Mouse (Mus musculus) intestine, embryonic 15.5 days (tissue): ENCODE data around the gene Sox12. TPM values are rescaled to one million over a fixed set of nuclear protein-coding genes. Genes with fewer than 3 reads are reported as not detected.

Experiments used
- ATAC-seq: fragments of 200-750 bp; cut with Nextera tagmentation; 2 replicates; pipeline ENCODE4 v1.8.0; 2017; ENCODE audit warnings: moderate TSS enrichment, moderate library complexity
- H3K27ac ChIP-seq: fragments of 300-500 bp; sonication (generic); 2 replicates; pipeline ENCODE4 v1.5.1; 2015; ENCODE audit warnings: mild to moderate bottlenecking, inconsistent platforms
- H3K27me3 ChIP-seq: fragments of 300-500 bp; sonication (generic); replicated peaks from 2 replicates; pipeline ENCODE4 v1.6.1; 2015; ENCODE audit warnings: inconsistent platforms
- H3K36me3 ChIP-seq: fragments of 300-500 bp; sonication (generic); 2 replicates; pipeline ENCODE4 v1.6.1; 2015; ENCODE audit warnings: inconsistent platforms
- H3K4me1 ChIP-seq: fragments of 300-500 bp; sonication (generic); replicated peaks from 2 replicates; pipeline ENCODE4 v1.6.1; 2015; ENCODE audit warnings: inconsistent platforms
- H3K4me2 ChIP-seq: fragments of 300-500 bp; sonication (generic); replicated peaks from 2 replicates; pipeline ENCODE4 v1.6.1; 2015; ENCODE audit warnings: mild to moderate bottlenecking, inconsistent platforms
- H3K4me3 ChIP-seq: fragments of 300-500 bp; sonication (generic); replicated peaks from 2 replicates; pipeline ENCODE4 v1.5.1; 2015; ENCODE audit warnings: inconsistent platforms
- H3K9ac ChIP-seq: fragments of 300-500 bp; sonication (generic); 2 replicates; pipeline ENCODE4 v1.6.1; 2015; ENCODE audit warnings: inconsistent platforms
- H3K9me3 ChIP-seq: fragments of 300-500 bp; sonication (generic); 2 replicates; pipeline ENCODE4 v1.6.1; 2016; ENCODE audit warnings: inconsistent platforms
- WGBS: fragments of 180-500 bp; shearing (Covaris S2); methylation state at CpG from one replicate; pipeline ENCODE4 v1.1.7; 2015; 5-methylcytosine and 5-hydroxymethylcytosine counted together
- polyA plus RNA-seq: library from polyadenylated mRNA; unstranded; fragments of >200 nt; fragmentation: Nextera tagmentation; extraction: Ambion mirVana; gene quantifications from 2 replicates; pipeline ENCODE4 v1.2.1, GENCODE M21; 2015

Sox12 gene
- polyA plus RNA-seq, 1 experiment from 2014 or later = 5.4 TPM

DNA sequence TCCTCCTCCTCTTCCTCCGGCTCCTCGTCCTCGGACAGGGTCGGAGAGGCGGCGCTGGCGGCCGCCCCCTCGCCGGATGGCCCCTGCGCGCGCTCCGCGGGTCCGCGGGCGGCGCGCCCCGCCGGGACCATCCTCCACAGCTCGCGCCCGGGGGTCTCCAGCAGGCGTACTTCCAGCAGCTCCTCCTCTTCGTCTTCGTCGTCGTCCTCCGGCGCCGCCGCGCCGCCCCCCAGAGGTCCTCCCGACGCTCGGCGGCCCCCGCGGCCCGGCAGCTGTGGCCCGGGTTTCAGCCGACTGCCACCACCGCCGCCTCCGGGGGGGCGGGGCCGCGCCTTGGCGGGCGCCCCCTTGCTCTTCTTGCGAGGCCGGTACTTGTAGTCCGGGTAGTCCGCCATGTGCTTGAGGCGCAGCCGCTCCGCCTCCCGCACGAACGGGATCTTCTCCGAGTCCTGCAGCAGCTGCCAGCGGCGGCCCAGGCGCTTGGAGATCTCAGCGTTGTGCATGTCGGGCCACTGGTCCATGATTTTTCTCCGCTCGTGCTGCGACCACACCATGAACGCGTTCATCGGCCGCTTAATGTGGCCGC is 766 bp downstream of the Sox12 start:
- Histone ChIP-seq H3K36me3 (no peaks in the 10 kb centered on the region), H3K9ac (peak overlapping the region; percentile 82), H3K4me1 (peaks cover 36% of the 10 kb centered on the region), H3K4me3 (peak overlapping the region; percentile 82), H3K27ac (peak overlapping the region; percentile 99), H3K9me3 (no peaks in the 10 kb centered on the region), H3K27me3 (no peaks in the 10 kb centered on the region), H3K4me2 (peak overlapping the region; percentile 96)
- peak; percentile 26 for ATAC-seq
- WGBS = under 1% methylated on average over 73 of the region's 77 CpGs

DNA sequence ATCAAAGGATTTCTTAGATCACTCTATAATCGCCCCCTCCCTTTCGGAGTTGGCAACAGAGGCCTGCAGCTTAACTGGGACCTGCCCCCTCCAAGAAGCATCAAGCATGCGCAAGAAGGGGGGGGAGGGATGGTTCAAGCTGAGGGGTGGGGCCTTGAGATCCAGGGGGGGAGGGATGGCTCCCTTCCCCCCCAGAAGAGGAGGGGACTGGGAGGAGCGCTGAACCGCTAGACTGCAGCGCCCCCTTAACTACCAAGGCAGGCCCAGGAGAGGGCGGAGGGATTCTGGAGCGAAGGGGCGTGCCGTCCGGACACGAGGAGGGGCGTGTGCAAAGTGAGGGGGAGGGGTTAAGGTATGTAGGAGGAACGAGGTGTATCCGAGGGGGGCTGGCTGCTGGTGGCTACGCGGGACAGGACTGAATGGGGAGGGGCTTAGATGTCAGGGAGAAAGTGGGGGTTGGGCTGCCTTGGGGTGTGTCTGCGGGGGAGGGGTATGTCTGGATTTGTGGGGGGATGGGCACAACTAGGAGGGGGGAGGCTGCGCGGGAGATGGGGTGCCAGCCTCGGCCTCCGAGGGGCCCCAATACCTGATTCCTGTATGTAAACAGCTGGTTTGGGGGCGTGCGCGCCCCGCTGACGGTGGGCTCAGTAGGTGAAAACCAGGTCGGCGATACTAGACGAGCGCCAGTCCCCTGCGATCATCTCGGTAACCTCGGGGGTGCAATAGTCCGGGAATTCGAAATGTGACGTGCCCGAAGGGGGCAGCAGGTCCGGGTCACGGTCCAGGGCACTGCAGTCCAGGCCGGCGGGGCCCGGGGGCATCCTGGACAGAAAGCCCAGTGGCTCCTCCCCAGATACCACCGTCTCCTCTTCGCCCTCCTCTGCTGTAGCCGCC is 1.5 kb downstream of the Sox12 start:
- H3K27me3 ChIP-seq = no peaks in the 10 kb centered on the region
- H3K4me3 ChIP-seq = peak overlapping the region; percentile 82
- no peaks in the 10 kb centered on the region for H3K9me3 ChIP-seq
- H3K36me3 ChIP-seq = no peaks in the 10 kb centered on the region
- peaks cover 36% of the 10 kb centered on the region for H3K4me1 ChIP-seq
- peak overlapping the region; percentile 96 for H3K4me2 ChIP-seq
- ATAC-seq = peak; percentile 65
- peak overlapping the region; percentile 82 for H3K9ac ChIP-seq
- H3K27ac ChIP-seq = peak overlapping the region; percentile 99
- under 1% methylated on average over 45 of the region's 46 CpGs for WGBS

DNA sequence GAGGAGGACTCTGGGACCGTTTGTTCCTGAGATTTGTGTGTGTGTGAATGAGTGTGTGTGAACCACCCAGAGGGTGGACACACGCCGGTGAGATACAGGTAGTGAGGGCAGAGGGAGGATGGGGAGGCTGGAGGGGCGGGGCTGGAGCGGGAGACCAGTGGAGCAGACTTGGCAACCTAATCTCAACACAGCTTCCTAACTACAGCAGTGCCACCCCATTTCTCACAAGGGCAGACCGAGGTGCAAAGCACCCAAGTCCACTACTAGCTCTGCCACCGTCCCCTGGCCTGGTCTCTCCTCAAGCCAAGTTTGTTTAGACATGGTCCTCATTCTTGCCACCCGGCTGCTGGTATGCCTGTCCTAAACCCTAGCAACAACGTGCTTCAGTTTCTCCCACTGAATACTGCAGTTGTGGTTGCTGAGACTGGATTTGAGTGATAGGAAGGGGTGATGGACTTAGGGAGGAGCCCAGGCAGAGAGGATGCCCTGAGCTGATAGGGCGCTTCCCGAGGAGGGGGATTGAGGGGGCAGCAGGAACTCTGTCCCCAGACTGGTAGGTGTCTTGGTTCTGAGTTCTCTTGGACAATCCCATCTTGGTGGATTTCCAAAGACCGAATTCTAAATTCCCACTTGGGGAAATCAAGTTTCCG is 2.5 kb downstream of the Sox12 start:
- no peak for ATAC-seq
- Histone ChIP-seq H3K36me3 (no peaks in the 10 kb centered on the region), H3K4me1 (peaks cover 36% of the 10 kb centered on the region), H3K4me3 (peak overlapping the region; percentile 82), H3K27me3 (no peaks in the 10 kb centered on the region), H3K9me3 (no peaks in the 10 kb centered on the region), H3K4me2 (peak overlapping the region; percentile 96), H3K27ac (no peak overlapping the region), H3K9ac (peak overlapping the region; percentile 45)
- WGBS = 25% methylated on average over 13 of the region's 13 CpGs

DNA sequence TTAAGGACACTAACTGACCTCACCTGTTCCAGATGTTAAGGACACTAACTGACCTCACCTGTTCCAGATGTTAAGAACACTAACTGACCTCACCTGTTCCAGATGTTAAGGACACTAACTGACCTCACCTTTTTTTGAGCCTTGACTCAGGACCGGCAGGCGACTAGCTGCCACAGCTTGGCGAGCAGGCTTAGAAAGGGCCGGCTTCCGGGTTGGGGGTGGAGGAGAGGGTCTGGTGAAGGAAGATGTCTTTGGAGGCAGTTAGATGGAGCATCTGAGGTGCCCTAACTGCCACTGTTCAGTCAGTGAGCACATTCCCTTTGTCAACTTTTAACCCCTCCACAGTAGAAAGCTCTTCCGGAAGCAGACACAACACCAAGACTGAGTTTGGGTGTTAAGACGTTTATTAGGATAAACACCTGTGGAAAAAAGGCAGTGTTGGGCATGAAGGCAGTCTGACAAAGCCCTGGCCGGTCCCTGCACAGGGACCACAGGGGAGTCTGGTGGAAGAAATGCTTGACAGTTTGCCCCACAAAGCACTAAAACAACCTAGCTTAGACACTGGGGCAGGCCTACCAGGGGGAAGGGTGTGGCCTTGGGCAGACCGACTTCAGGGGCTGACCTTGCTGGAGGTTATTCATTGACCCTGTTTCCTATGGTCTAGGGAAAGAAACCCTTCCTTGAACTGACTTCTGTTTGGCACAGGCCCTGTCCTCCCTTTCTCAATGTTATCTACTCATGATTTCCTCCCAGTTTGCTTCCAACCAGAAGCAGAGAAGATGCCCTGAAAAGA is 4.4 kb downstream of the Sox12 start:
- no peaks in the 10 kb centered on the region for H3K9me3 ChIP-seq
- H3K27me3 ChIP-seq = no peaks in the 10 kb centered on the region
- H3K36me3 ChIP-seq = no peaks in the 10 kb centered on the region
- 42% methylated on average over 9 of the region's 9 CpGs for WGBS
- peak overlapping the region; percentile 96; the same call in 1 of the 2 replicates for H3K4me2 ChIP-seq
- peaks cover 29% of the 10 kb centered on the region for H3K4me1 ChIP-seq
- no peak overlapping the region for H3K27ac ChIP-seq
- no peak overlapping the region for H3K4me3 ChIP-seq
- H3K9ac ChIP-seq = no peak overlapping the region
- ATAC-seq = no peak

DNA sequence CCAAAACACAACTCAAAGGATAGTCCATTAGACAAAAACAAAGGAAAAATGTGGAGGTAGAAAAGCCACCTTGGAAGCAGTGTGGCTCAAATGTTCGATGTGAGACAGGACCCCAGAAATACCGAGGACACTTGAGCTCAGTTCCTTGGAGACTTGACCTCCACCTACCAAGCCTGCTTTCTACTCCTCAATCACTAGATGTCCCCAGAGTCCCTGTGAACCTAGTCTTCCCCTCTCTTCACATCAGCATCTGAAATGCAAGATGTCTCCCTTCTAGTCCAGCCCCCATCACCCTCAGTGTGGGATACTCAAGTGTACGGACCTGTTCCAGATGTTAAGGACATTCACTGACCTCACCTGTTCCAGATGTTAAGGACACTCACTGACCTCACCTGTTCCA is 5.1 kb downstream of the Sox12 start:
- no peak overlapping the region for H3K4me3 ChIP-seq
- no peaks in the 10 kb centered on the region for H3K27me3 ChIP-seq
- peaks cover 29% of the 10 kb centered on the region for H3K4me1 ChIP-seq
- WGBS = 23% methylated on average over 3 of the region's 3 CpGs
- no peak overlapping the region for H3K27ac ChIP-seq
- ATAC-seq = no peak
- no peaks in the 10 kb centered on the region for H3K36me3 ChIP-seq
- no peaks in the 10 kb centered on the region for H3K9me3 ChIP-seq
- no peak overlapping the region for H3K4me2 ChIP-seq
- no peak overlapping the region for H3K9ac ChIP-seq

DNA sequence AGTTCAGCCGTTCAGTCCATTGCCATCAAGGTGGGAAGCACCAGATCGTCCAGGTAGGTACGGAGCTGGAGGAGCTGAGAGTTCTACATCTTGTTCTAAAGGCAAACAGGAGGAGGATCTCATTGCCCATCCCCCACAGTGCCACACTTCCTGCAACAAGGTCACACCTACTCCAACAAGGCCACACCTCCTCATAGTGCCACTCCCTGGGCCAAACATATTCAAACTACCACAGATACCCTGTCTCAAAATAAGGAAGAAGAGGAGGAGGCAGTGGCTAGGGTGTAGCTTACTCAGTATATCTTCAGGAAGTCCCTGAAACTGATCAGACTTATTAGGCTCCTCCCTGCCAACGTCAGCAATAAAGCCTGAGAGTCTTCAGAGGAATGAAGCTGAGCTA is 13.7 kb downstream of the Sox12 start:
- Histone ChIP-seq H3K4me2 (no peak overlapping the region), H3K27ac (no peak overlapping the region), H3K4me1 (no peaks in the 10 kb centered on the region), H3K4me3 (no peak overlapping the region), H3K9me3 (no peaks in the 10 kb centered on the region), H3K9ac (no peak overlapping the region), H3K27me3 (no peaks in the 10 kb centered on the region), H3K36me3 (no peaks in the 10 kb centered on the region)
- WGBS = 80% methylated on average over 4 of the region's 4 CpGs
- ATAC-seq = no peak

DNA sequence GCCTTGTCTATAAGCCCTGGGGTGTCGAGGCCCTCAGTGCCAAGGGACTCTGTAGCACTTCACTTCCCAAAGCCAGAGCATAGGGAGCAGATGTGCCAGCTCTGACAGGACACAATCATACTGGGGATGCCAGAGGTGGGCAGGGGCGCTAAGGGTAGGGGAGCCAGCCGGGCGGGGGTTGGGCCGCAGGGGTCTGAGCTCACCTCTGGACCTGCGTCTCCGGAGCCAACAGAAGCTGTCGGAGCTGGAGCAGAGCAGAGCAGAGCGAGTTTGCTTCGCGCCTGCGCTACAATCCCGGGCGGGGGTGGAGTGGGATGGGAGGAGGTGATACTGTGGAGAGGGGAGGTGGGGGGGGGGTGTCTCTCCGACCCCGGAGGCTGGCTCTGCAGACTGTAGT is 21.5 kb downstream of the Sox12 start, which contains the start of gene Nrsn2:
Nrsn2 (minus strand) TSS at position 294 of the 397 bp plus-strand sequence.
- peak; percentile 62; the same call in 1 of the 2 replicates for ATAC-seq
- Histone ChIP-seq H3K4me2 (peak within 1 kb of the TSS; percentile 52), H3K9ac (peak within 1 kb of the TSS; percentile 34), H3K4me1 (peaks cover 11% of the 10 kb centered on the region; the same call in 1 of the 2 replicates), H3K9me3 (no peaks in the 10 kb centered on the region), H3K36me3 (no peaks in the 10 kb centered on the region), H3K27me3 (0 out of 2 replicates have a peak, but pooled peaks cover 11% of the 10 kb centered on the region), H3K27ac (no peak within 1 kb of the TSS), H3K4me3 (no peak within 1 kb of the TSS)
- 2% methylated on average over 16 of the region's 16 CpGs for WGBS

DNA sequence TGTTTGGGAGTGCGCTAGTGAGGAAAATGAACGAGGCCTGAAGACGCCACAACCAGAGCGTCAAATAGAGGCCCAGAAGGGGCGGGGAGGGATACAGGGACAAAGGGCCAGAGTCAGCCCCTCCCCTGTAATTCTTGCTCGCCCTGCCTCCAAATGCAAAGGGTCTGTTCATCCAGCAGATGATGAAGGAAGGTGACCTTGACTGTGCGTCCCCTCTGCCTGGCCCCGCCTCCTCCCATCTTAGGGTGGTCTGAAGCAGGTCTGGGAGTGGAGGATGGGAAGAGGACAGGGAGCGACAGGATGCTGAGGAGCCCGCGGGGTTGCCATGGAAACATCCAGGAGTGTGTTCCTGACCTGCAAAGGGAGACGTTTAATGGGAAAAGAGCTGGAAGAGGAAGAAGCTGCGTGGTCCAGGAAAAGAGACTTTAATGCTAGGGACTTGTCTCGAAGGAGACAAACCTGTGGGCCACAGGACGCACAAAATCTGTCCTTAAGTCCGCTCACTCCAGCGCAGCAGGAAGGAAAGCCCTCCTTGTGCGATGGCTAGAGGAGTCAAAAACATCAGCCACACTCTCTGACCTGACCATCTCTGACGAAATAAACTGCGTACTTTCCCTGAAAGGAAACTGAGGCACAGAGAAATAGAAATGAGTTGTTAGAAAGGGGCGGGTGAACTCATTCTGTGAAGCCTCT is 22.1 kb downstream of the Sox12 start:
- Histone ChIP-seq H3K9ac (0 out of 2 replicates have a peak overlapping the region, but pooled peaks have one; percentile 34), H3K9me3 (no peaks in the 10 kb centered on the region), H3K27me3 (0 out of 2 replicates have a peak, but pooled peaks cover 11% of the 10 kb centered on the region), H3K4me1 (peaks cover 11% of the 10 kb centered on the region; the same call in 1 of the 2 replicates), H3K36me3 (no peaks in the 10 kb centered on the region), H3K4me3 (no peak overlapping the region), H3K27ac (no peak overlapping the region), H3K4me2 (peak overlapping the region; percentile 52)
- WGBS = 9% methylated on average over 21 of the region's 21 CpGs
- 0 out of 2 replicates have a peak, but pooled peaks have one; percentile 33 for ATAC-seq

DNA sequence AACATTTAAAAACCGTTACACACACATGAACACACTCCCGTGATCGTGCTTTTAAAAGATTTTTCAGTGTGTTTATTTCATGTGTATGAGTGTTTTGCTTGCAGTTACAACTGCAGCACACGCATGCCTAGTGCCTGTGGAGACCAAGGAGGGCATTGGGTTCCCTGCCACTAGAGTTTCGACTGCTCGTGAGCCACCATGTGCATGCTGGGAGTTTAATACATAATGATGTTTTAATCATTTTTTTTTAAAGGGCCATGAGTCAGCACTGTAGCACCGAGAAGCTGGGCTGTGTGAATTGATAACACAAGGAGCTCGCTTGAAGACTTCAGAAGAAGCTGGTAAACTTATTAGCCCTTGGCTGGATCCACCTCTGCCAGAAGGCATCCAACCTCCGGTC is 24.3 kb downstream of the Sox12 start:
- H3K36me3 ChIP-seq = no peaks in the 10 kb centered on the region
- WGBS = 79% methylated on average over 9 of the region's 9 CpGs
- no peak for ATAC-seq
- no peak overlapping the region for H3K9ac ChIP-seq
- no peak overlapping the region for H3K27ac ChIP-seq
- H3K4me2 ChIP-seq = no peak overlapping the region
- no peaks in the 10 kb centered on the region for H3K9me3 ChIP-seq
- H3K4me3 ChIP-seq = no peak overlapping the region
- 0 out of 2 replicates have a peak, but pooled peaks cover 11% of the 10 kb centered on the region for H3K27me3 ChIP-seq
- peaks cover 11% of the 10 kb centered on the region; the same call in 1 of the 2 replicates for H3K4me1 ChIP-seq

DNA sequence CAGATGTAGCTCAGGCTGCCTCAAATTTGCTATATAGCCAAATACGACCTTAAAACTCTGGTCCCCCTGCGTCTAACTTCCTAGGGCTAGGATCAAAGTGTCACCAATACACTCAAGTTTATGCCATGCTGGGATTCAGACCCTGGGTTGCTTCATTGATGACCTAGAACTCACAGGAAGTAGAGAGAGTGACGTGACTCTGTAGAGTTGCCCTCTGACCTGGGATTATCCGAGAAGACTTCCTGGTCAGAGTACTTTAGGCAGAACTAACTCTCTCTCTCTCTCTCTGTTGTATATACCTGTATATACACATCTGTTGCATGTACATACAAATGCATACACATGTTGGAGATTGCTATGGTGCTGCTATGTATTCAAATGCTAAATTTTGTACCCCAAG is 25.2 kb downstream of the Sox12 start:
- 0 out of 2 replicates have a peak, but pooled peaks cover 11% of the 10 kb centered on the region for H3K27me3 ChIP-seq
- 58% methylated on average over 4 of the region's 4 CpGs for WGBS
- H3K4me3 ChIP-seq = no peak overlapping the region
- H3K9me3 ChIP-seq = no peaks in the 10 kb centered on the region
- H3K4me2 ChIP-seq = no peak overlapping the region
- H3K4me1 ChIP-seq = peaks cover 11% of the 10 kb centered on the region; the same call in 1 of the 2 replicates
- H3K9ac ChIP-seq = no peak overlapping the region
- H3K36me3 ChIP-seq = no peaks in the 10 kb centered on the region
- no peak for ATAC-seq
- no peak overlapping the region for H3K27ac ChIP-seq

DNA sequence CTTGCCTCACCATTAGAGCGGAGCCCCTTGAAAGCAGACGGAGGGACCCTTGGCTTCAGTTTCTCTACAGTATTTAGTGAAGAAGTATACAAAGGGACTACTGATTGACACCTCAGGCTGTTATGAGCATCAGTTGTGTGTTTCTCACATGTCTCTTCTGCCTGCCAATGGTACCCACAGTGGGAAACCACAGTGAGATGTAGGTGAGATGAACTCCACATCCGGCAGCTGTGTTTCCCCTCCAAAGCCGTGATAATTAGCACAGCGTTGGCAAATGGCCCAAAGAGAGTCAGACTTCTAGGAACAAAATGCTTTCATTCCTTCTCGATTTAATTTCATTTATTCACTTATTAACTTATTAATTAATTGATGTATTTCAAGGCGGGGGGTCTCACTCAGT is 25.8 kb downstream of the Sox12 start:
- H3K4me3 ChIP-seq = no peak overlapping the region
- peaks cover 11% of the 10 kb centered on the region; the same call in 1 of the 2 replicates for H3K4me1 ChIP-seq
- H3K27ac ChIP-seq = no peak overlapping the region
- H3K36me3 ChIP-seq = no peaks in the 10 kb centered on the region
- H3K27me3 ChIP-seq = 0 out of 2 replicates have a peak, but pooled peaks cover 11% of the 10 kb centered on the region
- no peaks in the 10 kb centered on the region for H3K9me3 ChIP-seq
- no peak overlapping the region for H3K9ac ChIP-seq
- H3K4me2 ChIP-seq = no peak overlapping the region
- no peak for ATAC-seq
- WGBS = 82% methylated on average over 7 of the region's 7 CpGs
